27 mouse cellular contexts compared by ENCODE assay signal in the genomic region with DNA sequence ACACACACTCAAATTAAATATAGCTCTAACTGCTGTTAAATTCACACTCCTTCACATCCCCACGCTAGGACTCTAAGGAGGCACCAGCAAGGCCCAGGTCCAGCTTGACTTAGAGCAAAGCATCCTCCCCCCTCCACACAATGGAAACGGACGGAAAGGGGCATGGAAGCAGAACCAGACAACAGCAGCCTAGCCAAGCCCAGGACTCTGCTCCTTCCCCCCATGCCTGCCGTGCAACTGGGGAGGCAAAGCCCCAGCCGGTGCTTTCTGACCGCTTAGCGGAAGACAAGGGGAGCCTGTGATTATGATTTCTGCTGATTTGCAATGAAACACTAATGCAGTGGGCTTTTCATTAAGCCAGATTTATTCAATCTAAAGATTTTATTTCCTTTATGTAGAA.
DNase-seq lines count a peak whose midpoint lies in the region; ATAC-seq lines count a peak whose summit lies in the region.
"Had no signal": no experiment of that assay in that cellular context is flagged by ENCODE, and none has a peak within 500 bp of the region (broad histone marks: within the 10 kb centered on the region; RNA-seq: fewer than 3 reads in every experiment).

No protein-coding gene starts in this region.

- H3K4me3 ChIP-seq in embryonic facial prominence, embryonic 12.5 days = no peak overlapping the region
- no peak overlapping the region for H3K4me3 ChIP-seq in embryonic facial prominence, embryonic 10.5 days
- no peak overlapping the region for H3K4me3 ChIP-seq in hindbrain, embryonic 10.5 days
- no peak overlapping the region for H3K4me3 ChIP-seq in hindbrain, embryonic 16.5 days (ENCODE audit: low read length)
- no peak overlapping the region for H3K4me3 ChIP-seq in neural tube, embryonic 13.5 days
- H3K4me3 ChIP-seq: forebrain, embryonic 15.5 days; heart, embryonic 15.5 days; kidney, embryonic 15.5 days; limb, embryonic 12.5 days; liver, embryonic 15.5 days; lung, embryonic 15.5 days; megakaryocyte, embryonic 14.5 days; neural tube, embryonic 12.5 days had no signal

- no peaks in the 10 kb centered on the region for H3K9me3 ChIP-seq in embryonic facial prominence, embryonic 12.5 days
- no peaks in the 10 kb centered on the region for H3K9me3 ChIP-seq in embryonic facial prominence, embryonic 10.5 days
- H3K9me3 ChIP-seq in hindbrain, embryonic 10.5 days = no peaks in the 10 kb centered on the region
- H3K9me3 ChIP-seq in hindbrain, embryonic 16.5 days (ENCODE audit: control insufficient read depth, low read length) = no peaks in the 10 kb centered on the region
- no peaks in the 10 kb centered on the region for H3K9me3 ChIP-seq in neural tube, embryonic 13.5 days
- H3K9me3 ChIP-seq: forebrain, embryonic 15.5 days; heart, embryonic 15.5 days; kidney, embryonic 15.5 days; limb, embryonic 12.5 days; liver, embryonic 15.5 days; lung, embryonic 15.5 days; megakaryocyte, embryonic 14.5 days; neural tube, embryonic 12.5 days had no signal

- 55% methylated on average over 7 of the region's 7 CpGs for WGBS in embryonic facial prominence, embryonic 12.5 days
- WGBS in embryonic facial prominence, embryonic 10.5 days = 48% methylated on average over 7 of the region's 7 CpGs
- 50% methylated on average over 7 of the region's 7 CpGs for WGBS in hindbrain, embryonic 10.5 days
- 42% methylated on average over 7 of the region's 7 CpGs for WGBS in hindbrain, embryonic 16.5 days
- WGBS in neural tube, embryonic 13.5 days = 55% methylated on average over 7 of the region's 7 CpGs

- no peak for DNase-seq in embryonic facial prominence, embryonic 10.5 days (ENCODE audit: low spot score)
- no peak for DNase-seq in hindbrain, embryonic 10.5 days (ENCODE audit: low spot score)
- no peak for DNase-seq in neural tube, embryonic 10.5 days (ENCODE audit: extremely low spot score, low spot score)
- DNase-seq in lung, postnatal 25 days (ENCODE audit: low spot score) = no peak
- DNase-seq: adrenal gland, postnatal 10 days; cerebellum, postnatal 10 days; gastrocnemius, postnatal 25 days; heart, adult 11 months; heart, postnatal 36 days; kidney, adult 18-20 months; kidney, postnatal 25 days; lung, postnatal 4 days; thymus, adult 2 months; thymus, postnatal 36 days had no signal

- H3K36me3 ChIP-seq in embryonic facial prominence, embryonic 12.5 days = no peaks in the 10 kb centered on the region
- no peaks in the 10 kb centered on the region for H3K36me3 ChIP-seq in embryonic facial prominence, embryonic 10.5 days (replicated peaks)
- H3K36me3 ChIP-seq in hindbrain, embryonic 10.5 days = no peaks in the 10 kb centered on the region
- no peaks in the 10 kb centered on the region for H3K36me3 ChIP-seq in hindbrain, embryonic 16.5 days (ENCODE audit: control insufficient read depth, insufficient read depth, low read length)
- no peaks in the 10 kb centered on the region for H3K36me3 ChIP-seq in neural tube, embryonic 13.5 days
- H3K36me3 ChIP-seq: forebrain, embryonic 15.5 days; heart, embryonic 15.5 days; kidney, embryonic 15.5 days; limb, embryonic 12.5 days; liver, embryonic 15.5 days; lung, embryonic 15.5 days; neural tube, embryonic 12.5 days had no signal

- no peak overlapping the region for H3K27ac ChIP-seq in embryonic facial prominence, embryonic 12.5 days
- H3K27ac ChIP-seq in embryonic facial prominence, embryonic 10.5 days (replicated peaks) = no peak overlapping the region
- peak overlapping the region; percentile 50 for H3K27ac ChIP-seq in hindbrain, embryonic 10.5 days
- no peak overlapping the region for H3K27ac ChIP-seq in hindbrain, embryonic 16.5 days (ENCODE audit: low read depth, low read length)
- no peak overlapping the region for H3K27ac ChIP-seq in neural tube, embryonic 13.5 days (replicated peaks)
- H3K27ac ChIP-seq: forebrain, embryonic 15.5 days; heart, embryonic 15.5 days; hindbrain, embryonic 14.5 days; kidney, embryonic 15.5 days; limb, embryonic 12.5 days; liver, embryonic 15.5 days; lung, embryonic 15.5 days; neural tube, embryonic 12.5 days had no signal

- H3K4me1 ChIP-seq in embryonic facial prominence, embryonic 12.5 days = peaks cover 55% of the 10 kb centered on the region
- peaks cover 80% of the 10 kb centered on the region for H3K4me1 ChIP-seq in embryonic facial prominence, embryonic 10.5 days
- H3K4me1 ChIP-seq in hindbrain, embryonic 10.5 days (replicated peaks) = peaks cover 80% of the 10 kb centered on the region
- H3K4me1 ChIP-seq in hindbrain, embryonic 16.5 days (ENCODE audit: control insufficient read depth, insufficient read depth, low read depth, low read length) = peaks cover 53% of the 10 kb centered on the region
- peaks cover 74% of the 10 kb centered on the region for H3K4me1 ChIP-seq in neural tube, embryonic 13.5 days (replicated peaks)

- no peak overlapping the region for H3K4me2 ChIP-seq in embryonic facial prominence, embryonic 12.5 days (replicated peaks)
- H3K4me2 ChIP-seq in hindbrain, embryonic 16.5 days (ENCODE audit: low read length) = no peak overlapping the region
- H3K4me2 ChIP-seq in neural tube, embryonic 13.5 days = no peak overlapping the region
- H3K4me2 ChIP-seq: forebrain, embryonic 15.5 days; heart, embryonic 15.5 days; hindbrain, embryonic 14.5 days; kidney, embryonic 15.5 days; limb, embryonic 12.5 days; lung, embryonic 15.5 days; neural tube, embryonic 12.5 days had no signal

- H3K27me3 ChIP-seq in embryonic facial prominence, embryonic 12.5 days = peaks cover 34% of the 10 kb centered on the region
- peaks cover 49% of the 10 kb centered on the region for H3K27me3 ChIP-seq in embryonic facial prominence, embryonic 10.5 days (replicated peaks; ENCODE audit: low read depth, poor library complexity, severe bottlenecking)
- H3K27me3 ChIP-seq in hindbrain, embryonic 10.5 days (ENCODE audit: insufficient read depth, poor library complexity, severe bottlenecking) = peaks cover 38% of the 10 kb centered on the region
- H3K27me3 ChIP-seq in hindbrain, embryonic 16.5 days (replicated peaks; ENCODE audit: control insufficient read depth, insufficient read depth, low read length) = no peaks in the 10 kb centered on the region
- peaks cover 21% of the 10 kb centered on the region for H3K27me3 ChIP-seq in neural tube, embryonic 13.5 days
- H3K27me3 ChIP-seq: Patski had no signal

- no peak for ATAC-seq in embryonic facial prominence, embryonic 12.5 days (ENCODE audit: insufficient number of reproducible peaks, insufficient read depth, low FRiP score, low TSS enrichment)
- no peak for ATAC-seq in hindbrain, embryonic 16.5 days
- ATAC-seq in neural tube, embryonic 13.5 days (ENCODE audit: low read depth) = no peak
- ATAC-seq: forebrain, embryonic 15.5 days; Patski had no signal

- 0 out of 2 replicates have a peak overlapping the region, but pooled peaks have one; percentile 10 for H3K9ac ChIP-seq in embryonic facial prominence, embryonic 12.5 days
- no peak overlapping the region for H3K9ac ChIP-seq in hindbrain, embryonic 16.5 days (ENCODE audit: low read depth, low read length)
- H3K9ac ChIP-seq in neural tube, embryonic 13.5 days = 0 out of 2 replicates have a peak overlapping the region, but pooled peaks have one; percentile 5
- H3K9ac ChIP-seq: forebrain, embryonic 15.5 days; heart, embryonic 15.5 days; hindbrain, embryonic 14.5 days; kidney, embryonic 15.5 days; limb, embryonic 12.5 days; liver, embryonic 15.5 days; lung, embryonic 15.5 days; neural tube, embryonic 12.5 days had no signal
